Mouse (Mus musculus) retina, adult 2 months (tissue): Measurements from ENCODE around the gene 3830417A13Rik.

Source experiments
- DNase-seq: peaks from one replicate; pipeline ENCODE4 v3.0.0-alpha.2; 2012; ENCODE audit warnings: low read depth, low spot score

Gene 3830417A13Rik

DNA sequence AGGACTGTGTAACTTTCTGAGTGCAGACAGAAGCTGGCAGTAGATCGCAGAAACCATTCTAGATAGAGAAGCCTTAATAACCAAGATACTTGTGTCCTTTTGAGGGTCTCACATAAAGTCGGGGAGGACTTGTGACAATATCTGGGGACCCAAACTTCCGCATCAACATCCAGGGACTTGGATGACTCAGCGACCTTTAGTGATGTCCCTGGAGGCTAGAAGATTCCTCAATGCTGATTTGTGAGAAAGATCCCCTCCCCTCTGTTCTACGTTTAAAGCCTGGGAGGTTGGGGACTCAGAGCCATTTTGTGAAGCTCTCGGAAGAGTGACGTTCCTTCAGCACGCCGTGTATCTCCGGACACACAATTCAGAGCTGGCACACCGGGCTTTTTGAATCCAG, at the start of gene 3830417A13Rik:
TSS of gene 3830417A13Rik (plus strand) at position 301 of the 400 bp plus-strand sequence.
- no peak for DNase-seq

DNA sequence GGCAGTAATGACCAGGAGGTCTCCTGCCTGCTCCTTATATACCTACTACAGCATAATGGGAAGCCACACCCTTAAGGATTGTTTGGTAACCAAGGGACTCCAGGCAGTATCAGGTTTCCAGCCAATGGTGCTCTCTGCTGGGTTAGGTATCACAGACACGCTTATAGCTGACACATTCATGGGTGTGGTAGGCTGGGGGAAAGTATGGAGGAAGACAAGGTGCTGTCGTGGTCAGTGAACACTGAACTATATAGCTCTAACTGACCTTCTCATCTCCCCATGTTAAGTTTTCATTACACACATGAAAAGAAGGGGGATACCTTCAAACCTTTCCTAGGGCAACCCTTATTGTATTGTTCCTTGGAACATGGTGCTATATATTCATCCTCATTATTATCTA, 21.2 kb upstream of the 3830417A13Rik start, which contains the start of gene Gm6760:
TSS of gene Gm6760 (minus strand) at position 101 of the 400 bp plus-strand sequence.
- DNase-seq = no peak

DNA sequence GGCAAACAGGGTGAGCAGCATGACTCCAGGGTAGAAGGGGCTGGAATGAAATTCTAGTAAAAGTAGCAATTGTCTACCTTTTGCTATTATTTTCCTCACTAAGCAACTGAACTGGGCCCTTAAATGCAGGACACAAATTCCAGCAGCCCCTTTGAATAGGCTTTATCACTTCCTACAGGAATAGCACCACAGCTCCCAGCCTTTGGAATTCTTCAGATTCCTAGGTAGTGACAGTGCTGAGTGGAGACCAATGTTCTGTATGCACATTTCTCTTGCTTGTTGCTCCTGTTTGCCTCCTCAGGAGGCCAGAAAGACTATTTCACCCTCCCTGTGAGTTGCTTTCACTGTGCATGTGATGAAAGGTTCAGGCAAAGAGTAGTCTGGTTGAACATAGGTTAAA, 7.9 kb downstream of the 3830417A13Rik start:
- no peak for DNase-seq
